Mouse (Mus musculus) retina, postnatal 7 days (tissue): ENCODE measurements around the gene Tnfsf13.

Source experiments
- DNase-seq: peaks from one replicate; pipeline ENCODE4 v3.0.0-alpha.2; 2012; ENCODE audit warnings: low read depth, low spot score

Tnfsf13 gene

DNA sequence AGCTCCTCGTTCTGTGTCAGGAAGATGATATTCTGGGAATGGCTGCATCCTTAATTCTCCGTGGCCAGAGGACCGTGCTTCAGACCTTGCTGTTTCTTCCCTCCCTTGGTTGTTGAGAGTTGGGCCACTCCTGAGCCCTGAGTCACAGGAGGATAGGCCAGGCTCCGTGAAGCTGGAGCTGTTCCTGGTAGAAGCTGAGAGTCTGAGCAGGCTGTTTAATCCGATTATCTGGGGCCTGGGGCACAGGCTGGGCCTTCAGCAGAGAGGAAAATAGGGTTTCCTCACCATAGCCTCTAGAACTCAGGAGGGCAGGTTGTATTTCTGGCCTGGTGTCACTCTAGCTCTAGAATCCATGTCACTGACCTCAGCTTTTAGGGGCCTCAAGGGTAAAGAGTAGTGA lies 32.2 kb downstream of the Tnfsf13 start:
- peak; percentile 62 for DNase-seq

DNA sequence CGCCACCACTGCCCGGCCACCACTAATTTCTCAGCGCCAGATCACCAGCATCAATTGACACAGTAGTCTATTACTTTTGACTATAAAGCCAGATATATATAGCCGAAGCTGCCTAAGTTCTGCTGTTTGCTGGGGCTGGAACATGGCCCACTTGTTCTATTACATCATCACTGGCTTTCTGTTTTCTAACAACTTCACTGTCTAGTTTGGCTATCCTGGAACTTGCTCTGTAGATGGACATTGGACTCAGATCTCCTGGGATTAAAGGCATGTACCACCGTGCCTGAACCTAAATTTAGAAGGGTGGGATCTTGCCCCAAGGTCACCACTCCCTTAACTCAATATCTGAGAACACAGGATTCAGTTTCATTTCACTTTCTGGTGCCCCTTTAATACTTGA lies 39.7 kb downstream of the Tnfsf13 start:
- no peak for DNase-seq

DNA sequence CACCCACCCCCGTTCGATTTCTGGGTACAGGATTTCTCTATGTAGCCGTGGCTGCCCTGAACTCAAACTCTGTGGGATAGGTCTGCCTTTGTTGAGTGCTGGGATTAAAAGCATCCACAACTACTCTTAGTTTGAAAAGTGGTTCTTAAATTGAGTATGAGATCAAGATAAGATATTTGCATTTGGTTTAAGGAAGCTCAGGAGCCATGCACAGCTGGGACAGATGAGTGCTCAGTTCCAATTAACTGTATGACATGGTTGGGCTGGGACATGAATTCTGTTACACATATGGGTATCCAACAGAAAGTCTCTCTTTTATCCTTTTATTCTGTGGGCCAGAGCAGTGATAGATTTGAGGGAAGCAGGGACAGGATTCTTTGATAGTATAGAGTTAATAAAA lies 50.1 kb downstream of the Tnfsf13 start:
- DNase-seq, result no peak

DNA sequence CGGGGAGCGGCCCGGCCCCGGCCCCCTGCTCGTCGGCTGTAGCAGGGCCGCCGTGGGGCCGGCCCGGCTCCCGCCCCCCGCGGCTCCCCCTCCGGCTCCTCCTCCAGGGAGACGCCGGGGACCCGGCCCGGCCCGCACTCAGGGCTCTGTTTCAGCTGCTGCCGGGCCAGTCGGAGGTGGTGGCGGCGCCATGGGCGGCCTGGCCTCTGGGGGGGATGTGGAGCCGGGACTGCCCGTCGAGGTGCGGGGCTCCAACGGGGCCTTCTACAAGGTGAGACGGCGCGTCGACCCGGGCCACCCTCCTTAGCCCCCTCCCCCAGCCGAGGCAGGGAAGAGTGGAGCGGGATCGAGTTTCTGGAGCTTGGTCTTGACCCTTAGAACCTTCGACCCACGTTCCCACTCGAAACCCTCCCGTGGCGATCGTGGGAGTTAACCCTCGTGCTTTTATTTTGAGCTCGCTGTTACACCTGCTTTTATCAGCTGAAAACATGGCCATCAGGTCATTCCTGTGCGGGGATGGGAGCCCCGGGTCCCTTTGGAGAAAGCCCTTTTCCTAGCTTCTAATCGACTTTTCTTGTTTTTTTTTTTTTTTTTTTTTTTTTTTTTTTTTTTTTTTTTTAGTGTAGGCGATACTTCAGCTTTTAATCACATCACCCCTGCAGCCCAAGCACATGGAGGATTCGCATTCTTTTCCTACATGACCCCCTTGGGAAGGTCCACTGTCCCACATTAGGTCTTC lies 52.3 kb downstream of the Tnfsf13 start:
- no peak for DNase-seq
